Mouse (Mus musculus) heart, adult 2 months (tissue): ENCODE measurements at regions not wholly inside any gene's neighbourhood (a gene's known extent, or its start where the extent isn't known, plus 50 kb on each side); places are given as distances from the start of the nearest gene placed in this dataset.

Source experiments
- CTCF ChIP-seq: fragments of 200-600 bp; IDR thresholded peaks from 2 replicates; pipeline ENCODE4 v1.8.1; 2022; ENCODE audit warnings: antibody characterized with exemption, mild to moderate bottlenecking, moderate library complexity
- EP300 ChIP-seq: fragments of 200-500 bp; IDR thresholded peaks from 2 replicates; pipeline ENCODE4 v1.6.1; 2011; ENCODE audit warnings: low read depth, low read length, control low read depth; ENCODE audit not compliant: insufficient read depth

- no peak for TF ChIP-seq CTCF
- TF ChIP-seq EP300 = no peak
Measured at GRCm38 (mm10) chr3:64997552-64997951, 111.6 kb upstream of the Kcnab1 start.
